Mouse (Mus musculus) MEL (cell line): Measurements from ENCODE around the gene Pno1. TPM values are rescaled to one million over a fixed set of nuclear protein-coding genes. Genes with fewer than 3 reads are reported as not detected.

ENCODE experiments used
- DNase-seq: peaks from one replicate; pipeline ENCODE4 v3.0.0; 2011; ENCODE audit warnings: low read depth, low spot score
- H3K27ac ChIP-seq: 2 replicates; pipeline ENCODE4 v1.5.1; 2012; ENCODE audit warnings: low read depth, mild to moderate bottlenecking, control low read depth, low read length, moderate library complexity; ENCODE audit not compliant: control insufficient read depth
- H3K27me3 ChIP-seq, 2 experiments: fragments of 150-350 bp in 1 of 2; sonication (generic) in 1 of 2; 2 replicates each; pipeline ENCODE4 v1.6.1; 2012; ENCODE audit warnings: low read length in 2 of 2, mild to moderate bottlenecking in 2 of 2, improper control_type of control experiment in 1 of 2, moderate library complexity in 1 of 2; ENCODE audit not compliant: insufficient read depth in 2 of 2, control insufficient read depth in 1 of 2
- H3K36me3 ChIP-seq, 2 experiments: 2 replicates each; pipeline ENCODE4 v1.6.1; 2012 to 2014; ENCODE audit warnings: low read length in 2 of 2, improper control_type of control experiment in 1 of 2, inconsistent platforms in 1 of 2, mild to moderate bottlenecking in 1 of 2; ENCODE audit not compliant: insufficient read depth in 2 of 2, control insufficient read depth in 1 of 2
- H3K4me1 ChIP-seq, 2 experiments: fragments of 150-350 bp in 1 of 2; sonication (generic) in 1 of 2; 2 replicates each; pipeline ENCODE4 v1.6.1; 2012; ENCODE audit warnings: low read length in 2 of 2, improper control_type of control experiment in 1 of 2, mild to moderate bottlenecking in 1 of 2; ENCODE audit not compliant: insufficient read depth in 2 of 2, control insufficient read depth in 1 of 2
- H3K4me3 ChIP-seq, 2 experiments: fragments of 150-350 bp in 1 of 2; sonication (generic) in 1 of 2; 2 replicates each; pipeline ENCODE4 v1.5.1; 2012; ENCODE audit warnings: low read depth in 2 of 2, low read length in 2 of 2, mild to moderate bottlenecking in 2 of 2, moderate library complexity in 2 of 2, control low read depth in 1 of 2, improper control_type of control experiment in 1 of 2; ENCODE audit not compliant: control insufficient read depth in 1 of 2, insufficient read depth in 1 of 2
- H3K79me2 ChIP-seq: 2 replicates; pipeline ENCODE4 v1.6.1; 2012; ENCODE audit warnings: mild to moderate bottlenecking, low read length, moderate library complexity; ENCODE audit not compliant: control insufficient read depth, poor library complexity, insufficient read depth
- H3K9ac ChIP-seq: 2 replicates; pipeline ENCODE4 v1.6.1; 2012; ENCODE audit warnings: low read depth, mild to moderate bottlenecking, control low read depth, low read length, moderate library complexity; ENCODE audit not compliant: control insufficient read depth, poor library complexity, severe bottlenecking
- H3K9me3 ChIP-seq: fragments of 150-350 bp; sonication (generic); replicated peaks from 2 replicates; pipeline ENCODE4 v1.6.1; 2012; ENCODE audit warnings: mild to moderate bottlenecking, low read length, improper control_type of control experiment, moderate library complexity; ENCODE audit not compliant: insufficient read depth
- BHLHE40 ChIP-seq: IDR thresholded peaks from 2 replicates; pipeline ENCODE4 v1.6.1; 2012; ENCODE audit warnings: low read depth, mild to moderate bottlenecking, inconsistent platforms, low read length, improper control_type of control experiment, borderline replicate concordance
- CHD1 ChIP-seq: IDR thresholded peaks from 2 replicates; pipeline ENCODE4 v1.6.1; 2012; ENCODE audit warnings: low read depth, mild to moderate bottlenecking, inconsistent platforms, low read length, improper control_type of control experiment
- CHD2 ChIP-seq: IDR thresholded peaks from 2 replicates; pipeline ENCODE4 v1.6.1; 2011; ENCODE audit warnings: low read length, improper control_type of control experiment
- CTCF ChIP-seq, 3 experiments: IDR thresholded peaks in 2 of 3; conservative IDR thresholded peaks in 1 of 3; 2 replicates each; pipeline ENCODE4 v1.5.1; 2011 to 2012; ENCODE audit warnings: low read length in 3 of 3, low read depth in 2 of 3, mild to moderate bottlenecking in 2 of 3, improper control_type of control experiment in 1 of 3, inconsistent platforms in 1 of 3, mixed read lengths in 1 of 3, moderate library complexity in 1 of 3; ENCODE audit not compliant: control insufficient read depth in 1 of 3, insufficient read depth in 1 of 3, poor library complexity in 1 of 3, severe bottlenecking in 1 of 3
- ELF1 ChIP-seq: IDR thresholded peaks from 2 replicates; pipeline ENCODE4 v1.6.1; 2014; ENCODE audit warnings: low read depth, mild to moderate bottlenecking, inconsistent platforms, low read length, improper control_type of control experiment, moderate library complexity
- EP300 ChIP-seq, 2 experiments: IDR thresholded peaks; 2 replicates each; pipeline ENCODE4 v1.6.1; 2011; ENCODE audit warnings: improper control_type of control experiment in 2 of 2, low read length in 2 of 2, low read depth in 1 of 2, mild to moderate bottlenecking in 1 of 2
- ETS1 ChIP-seq: IDR thresholded peaks from 2 replicates; pipeline ENCODE4 v1.6.1; 2012; ENCODE audit warnings: low read depth, mild to moderate bottlenecking, inconsistent platforms, low read length, improper control_type of control experiment, moderate library complexity
- GABPA ChIP-seq: IDR thresholded peaks from 2 replicates; pipeline ENCODE4 v1.6.1; 2012; ENCODE audit warnings: low read depth, mild to moderate bottlenecking, inconsistent platforms, low read length, improper control_type of control experiment, moderate library complexity
- GATA1 ChIP-seq: IDR thresholded peaks from 2 replicates; pipeline ENCODE4 v1.6.1; 2011; ENCODE audit warnings: low read depth, low read length, improper control_type of control experiment
- JUND ChIP-seq: IDR thresholded peaks from 2 replicates; pipeline ENCODE4 v1.6.1; 2011; ENCODE audit warnings: low read depth, mild to moderate bottlenecking, improper control_type of control experiment, low read length
- KAT2A ChIP-seq: conservative IDR thresholded peaks from 2 replicates; pipeline ENCODE4 v1.6.1; 2012; ENCODE audit warnings: low read depth, low read length, improper control_type of control experiment, inconsistent platforms
- MAFK ChIP-seq: IDR thresholded peaks from 2 replicates; pipeline ENCODE4 v1.6.1; 2011; ENCODE audit warnings: low read depth, mild to moderate bottlenecking, low read length, improper control_type of control experiment, borderline replicate concordance
- MAZ ChIP-seq: IDR thresholded peaks from 2 replicates; pipeline ENCODE4 v1.6.1; 2012; ENCODE audit warnings: low read depth, mild to moderate bottlenecking, inconsistent platforms, low read length, improper control_type of control experiment
- MEF2A ChIP-seq: IDR thresholded peaks from 2 replicates; pipeline ENCODE4 v1.6.1; 2014; ENCODE audit warnings: low read depth, mild to moderate bottlenecking, inconsistent platforms, low read length, improper control_type of control experiment; ENCODE audit not compliant: poor library complexity, insufficient replicate concordance, severe bottlenecking; ENCODE audit errors: extremely low read depth
- MYB ChIP-seq: IDR thresholded peaks from 2 replicates; pipeline ENCODE4 v1.6.1; 2011; ENCODE audit warnings: mild to moderate bottlenecking, low read depth, low read length, improper control_type of control experiment
- NELFE ChIP-seq: IDR thresholded peaks from 2 replicates; pipeline ENCODE4 v1.6.1; 2011; ENCODE audit warnings: low read depth, low read length, improper control_type of control experiment
- NRF1 ChIP-seq: IDR thresholded peaks from 2 replicates; pipeline ENCODE4 v1.6.1; 2014; ENCODE audit warnings: low read depth, mild to moderate bottlenecking, inconsistent platforms, low read length, improper control_type of control experiment, moderate library complexity; ENCODE audit not compliant: poor library complexity, insufficient read depth, severe bottlenecking
- POLR2A ChIP-seq, 2 experiments: IDR thresholded peaks; 2 replicates each; pipeline ENCODE4 v1.6.1; 2011 to 2012; ENCODE audit warnings: low read length in 2 of 2, mild to moderate bottlenecking in 2 of 2, control low read depth in 1 of 2, improper control_type of control experiment in 1 of 2, low read depth in 1 of 2, moderate library complexity in 1 of 2; ENCODE audit not compliant: control insufficient read depth in 1 of 2, insufficient read depth in 1 of 2, poor library complexity in 1 of 2
- POLR2AphosphoS5 ChIP-seq: IDR thresholded peaks from 2 replicates; pipeline ENCODE4 v1.6.1; 2012; ENCODE audit warnings: low read depth, borderline replicate concordance, mild to moderate bottlenecking, inconsistent platforms, low read length, moderate library complexity, mixed read lengths
- RAD21 ChIP-seq: IDR thresholded peaks from 2 replicates; pipeline ENCODE4 v1.6.1; 2011; ENCODE audit warnings: mild to moderate bottlenecking, low read depth, low read length, improper control_type of control experiment
- RCOR1 ChIP-seq: IDR thresholded peaks from 2 replicates; pipeline ENCODE4 v1.6.1; 2012; ENCODE audit warnings: low read depth, mild to moderate bottlenecking, inconsistent platforms, low read length, improper control_type of control experiment
- SMC3 ChIP-seq: IDR thresholded peaks from 2 replicates; pipeline ENCODE4 v1.6.1; 2011; ENCODE audit warnings: low read depth, low read length, improper control_type of control experiment
- TBP ChIP-seq: IDR thresholded peaks from 2 replicates; pipeline ENCODE4 v1.8.0; 2011; ENCODE audit warnings: low read depth, low read length, improper control_type of control experiment
- TCF12 ChIP-seq: IDR thresholded peaks from 2 replicates; pipeline ENCODE4 v1.6.1; 2014; ENCODE audit warnings: low read depth, mild to moderate bottlenecking, inconsistent platforms, low read length, improper control_type of control experiment, moderate library complexity
- UBTF ChIP-seq: IDR thresholded peaks from 2 replicates; pipeline ENCODE4 v1.6.1; 2012; ENCODE audit warnings: low read depth, mild to moderate bottlenecking, inconsistent platforms, low read length, improper control_type of control experiment, moderate library complexity, borderline replicate concordance; ENCODE audit not compliant: insufficient read depth
- ZC3H11A ChIP-seq: IDR thresholded peaks from 2 replicates; pipeline ENCODE4 v1.6.1; 2012; ENCODE audit warnings: low read depth, mild to moderate bottlenecking, inconsistent platforms, low read length, improper control_type of control experiment
- ZKSCAN1 ChIP-seq: IDR thresholded peaks from 2 replicates; pipeline ENCODE4 v1.6.1; 2012; ENCODE audit warnings: low read depth, mild to moderate bottlenecking, inconsistent platforms, low read length, improper control_type of control experiment, moderate library complexity
- ZMIZ1 ChIP-seq: IDR thresholded peaks from 2 replicates; pipeline ENCODE4 v1.6.1; 2012; ENCODE audit warnings: low read depth, mild to moderate bottlenecking, inconsistent platforms, low read length, improper control_type of control experiment, moderate library complexity
- polyA plus RNA-seq, 2 experiments: library from polyadenylated mRNA; stranded (reverse) in 1 of 2; unstranded in 1 of 2; fragments of >175 nt in 1 of 2; fragments of >200 nt in 1 of 2; gene quantifications; 2 replicates each; pipeline versions ENCODE4 v1.2.1 to v1.2.4; 2012; ENCODE audit warnings: low replicate concordance in 2 of 2, low read depth in 1 of 2; ENCODE audit not compliant: insufficient read length in 2 of 2, insufficient read depth in 1 of 2, missing spikeins in 1 of 2
- total RNA-seq: library from RNA; depleted of rRNA; stranded (reverse); fragments of 300-350 nt; gene quantifications from 2 replicates; pipeline ENCODE4 v1.2.3, GENCODE M21; 2012

Gene Pno1
- total and polyA plus RNA-seq, 3 experiments = 64.4 to 1,147 (median 121) TPM

- TF ChIP-seq POLR2AphosphoS5 = no peak
- no peak for TF ChIP-seq MAZ
- TF ChIP-seq SMC3 = peak; percentile 27
- TF ChIP-seq CHD2 = no peak
Observed at GRCm38 (mm10) chr11:17212903-17213509, 1.6 kb upstream of the Pno1 start (continued).

GRCm38 (mm10) chr11:17212141-17212495 is 750 bp upstream of the Pno1 start:
- Histone ChIP-seq H3K79me2 (peaks cover 31% of the 10 kb centered on the region), H3K9me3 (no peaks in the 10 kb centered on the region), H3K9ac (peak overlapping the region; percentile 84), H3K4me1 (peaks cover 13 to 14% of the 10 kb centered on the region in 2 experiments), H3K36me3 (peaks cover 11 to 21% of the 10 kb centered on the region in 2 experiments)
- TF ChIP-seq KAT2A (no peak), BHLHE40 (no peak), ELF1 (no peak), CHD2 (no peak), SMC3 (no peak), MYB (no peak), UBTF (no peak), MEF2A (no peak), POLR2A (IDR thresholded peaks at IDR 0.05; ENCODE audit: control insufficient read depth in 1 of 2, insufficient read depth in 1 of 2, low read depth in 1 of 2, low read length in 2 of 2, poor library complexity in 1 of 2) (peak in 1 of 2 experiments; percentile 64; a peak in 2 of 4 replicates), CHD1 (0 out of 2 replicates have a peak, but pooled peaks have one; percentile 28), RAD21 (no peak), ZMIZ1 (peak; percentile 83), CTCF (IDR thresholded peaks at IDR 0.05 in 2 of 3, conservative IDR thresholded peaks at IDR 0.05 in 1 of 3; ENCODE audit: control insufficient read depth in 1 of 3, insufficient read depth in 1 of 3, low read depth in 2 of 3, low read length in 3 of 3, poor library complexity in 1 of 3, severe bottlenecking in 1 of 3) (no peak), MAFK (no peak), NELFE (peak; percentile 45), TCF12 (0 out of 2 replicates have a peak, but pooled peaks have one; percentile 8), GATA1 (no peak), ZKSCAN1 (no peak), RCOR1 (no peak), NRF1 (no peak), ZC3H11A (no peak), JUND (no peak), ETS1 (peak; percentile 19; the same call in 1 of the 2 replicates), TBP (0 out of 2 replicates have a peak, but pooled peaks have one; percentile 38), GABPA (no peak), EP300 (IDR thresholded peaks at IDR 0.05; ENCODE audit: low read depth in 1 of 2, low read length in 2 of 2) (no peak), POLR2AphosphoS5 (no peak; the same call in 1 of the 2 replicates)
- TF ChIP-seq, all 39 proteins: peak for 7
- Histone ChIP-seq H3K27me3 (no peaks in the 10 kb centered on the region), H3K27ac (peak overlapping the region; percentile 83), H3K4me3 (peak overlapping the region; percentile 81 to 87)
- peak; percentile 85 for DNase-seq
